Mouse (Mus musculus) layer of hippocampus, adult 9-11 months (tissue): ENCODE data around the gene Pcbp3.

Experiments
- DNase-seq: peaks from one replicate; pipeline ENCODE4 v3.0.0; 2022

Gene Pcbp3

DNA sequence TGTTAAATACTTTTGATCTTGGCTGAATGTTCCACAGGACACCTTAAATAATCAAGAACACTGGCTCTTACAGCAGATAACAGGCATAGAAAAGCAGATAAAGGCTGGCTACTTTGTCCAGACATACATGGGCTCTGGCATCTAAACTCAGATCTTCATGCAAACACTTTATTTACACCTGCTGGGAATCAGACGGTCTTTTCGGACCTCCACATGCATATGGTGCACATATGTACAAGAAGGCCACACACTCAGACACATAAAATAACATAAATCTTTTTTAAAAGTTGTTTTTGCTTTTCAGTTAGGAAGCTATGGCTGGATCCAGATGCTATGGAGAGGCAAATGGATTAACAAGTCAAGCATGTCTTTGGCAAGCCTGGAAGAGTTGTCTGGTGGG is 37.2 kb downstream of the Pcbp3 start:
- no peak for DNase-seq

DNA sequence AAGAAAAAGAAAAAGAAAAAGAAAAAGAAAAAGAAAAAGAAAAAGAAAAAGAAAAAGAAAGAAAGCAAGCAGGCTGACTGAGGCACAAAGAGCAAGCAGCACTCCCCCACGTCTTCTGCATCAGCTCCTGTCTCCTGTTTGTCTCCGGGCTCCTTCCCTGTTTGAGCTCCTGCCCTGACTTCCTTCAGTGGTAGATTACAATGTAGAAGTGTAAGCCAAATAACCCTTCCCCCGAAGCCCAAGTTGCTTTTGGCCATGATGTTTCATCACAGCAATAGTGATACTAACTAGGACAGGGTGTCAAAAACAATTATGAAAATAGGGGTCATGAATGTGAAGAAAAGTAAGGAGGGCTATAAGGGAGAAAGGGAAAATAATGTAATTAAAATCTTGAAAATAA is 43.6 kb downstream of the Pcbp3 start:
- DNase-seq = no peak

DNA sequence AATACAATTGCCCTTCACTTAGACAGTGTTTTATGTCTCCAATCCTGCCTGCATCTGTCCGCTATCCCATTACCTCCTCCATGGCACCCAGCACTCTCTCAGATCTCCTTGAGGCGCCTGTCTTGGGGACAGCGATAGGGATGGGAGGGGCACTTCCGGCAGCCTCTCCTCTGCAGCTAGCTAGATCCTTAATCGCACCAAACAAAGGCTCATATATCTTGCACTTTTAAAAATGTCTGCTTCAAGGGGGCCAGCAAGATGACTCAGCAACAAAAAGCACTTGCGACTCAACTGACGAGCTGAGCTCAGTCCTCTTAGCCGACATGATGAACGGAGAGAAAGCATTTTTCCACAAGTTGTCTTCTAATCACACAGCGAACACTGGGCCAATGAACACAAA is 55.3 kb downstream of the Pcbp3 start:
- no peak for DNase-seq

DNA sequence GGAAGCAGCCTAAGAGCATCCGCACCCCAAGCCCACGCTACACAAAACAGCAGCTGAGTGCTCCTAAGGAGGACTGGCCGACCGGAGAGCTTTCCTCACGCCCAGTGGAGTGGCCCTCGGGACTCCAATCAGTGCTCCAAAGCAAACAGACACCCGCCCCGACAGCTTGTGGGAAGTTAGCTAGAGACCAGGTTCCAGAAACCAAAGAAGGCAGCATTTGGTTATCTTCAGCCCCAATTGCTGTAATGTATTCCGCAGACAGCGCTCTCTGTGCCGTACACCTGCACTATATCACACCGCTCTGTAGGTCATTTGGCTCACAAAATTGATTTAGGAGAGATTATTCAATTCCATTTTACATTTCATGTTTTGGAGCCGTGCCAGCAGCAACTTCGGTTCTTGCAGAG is 55.7 kb downstream of the Pcbp3 start:
- no peak for DNase-seq

DNA sequence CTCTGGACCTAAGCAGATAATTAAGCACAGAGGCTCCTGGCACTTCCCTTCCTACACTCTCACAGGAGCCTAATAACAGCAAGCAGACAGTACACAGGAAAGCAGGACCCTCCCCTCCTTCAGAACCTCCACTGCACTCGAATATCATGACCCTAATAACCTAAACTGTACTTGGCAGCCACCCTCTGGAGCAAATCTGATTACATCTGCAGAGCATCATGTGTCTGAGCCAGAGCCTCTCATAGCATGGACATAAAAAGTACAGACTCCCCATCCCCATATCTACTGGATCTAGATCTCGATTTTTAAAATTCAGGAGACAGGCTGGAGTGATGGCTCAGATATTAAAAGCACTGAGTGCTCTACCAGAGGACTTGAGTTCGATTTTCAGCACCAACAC is 58.0 kb downstream of the Pcbp3 start:
- DNase-seq = no peak

DNA sequence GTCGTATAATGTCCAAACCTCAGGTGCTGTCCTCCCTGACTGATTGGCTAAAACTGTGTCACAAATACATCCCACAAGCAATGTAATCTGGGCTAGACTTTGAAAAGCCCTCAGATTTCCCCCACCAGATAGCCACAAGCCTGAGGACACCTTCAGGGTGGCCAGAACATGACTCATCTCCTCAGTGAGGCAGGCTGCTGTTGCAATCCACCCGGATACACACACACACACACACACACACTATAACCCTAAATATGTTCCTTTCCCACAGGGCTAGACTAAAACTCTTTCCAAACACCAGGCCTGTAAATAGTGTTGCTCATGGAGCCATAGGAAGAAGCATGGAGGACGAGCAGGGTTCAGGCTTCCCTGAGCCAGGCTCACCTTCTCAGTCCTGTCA is 58.6 kb downstream of the Pcbp3 start:
- no peak for DNase-seq

DNA sequence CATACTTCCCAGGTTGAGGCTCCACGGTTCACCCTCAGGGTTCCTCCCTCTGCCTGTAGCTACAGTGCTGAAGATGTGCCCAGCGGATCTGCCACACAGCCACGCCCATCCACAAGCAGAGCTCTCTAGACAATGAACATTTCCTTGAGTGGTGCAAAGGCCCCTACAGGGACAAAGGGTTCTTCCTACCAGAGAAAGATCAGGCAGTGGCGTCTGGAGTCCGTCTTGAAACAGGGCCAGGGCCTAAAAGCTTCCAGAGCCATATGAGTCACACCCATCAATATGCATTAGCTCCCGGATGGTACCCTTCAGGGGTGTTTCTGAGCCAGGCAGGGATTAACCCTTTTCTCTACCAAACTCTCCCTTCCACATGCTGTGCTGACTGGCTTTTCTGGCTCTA is 59.1 kb downstream of the Pcbp3 start:
- no peak for DNase-seq

DNA sequence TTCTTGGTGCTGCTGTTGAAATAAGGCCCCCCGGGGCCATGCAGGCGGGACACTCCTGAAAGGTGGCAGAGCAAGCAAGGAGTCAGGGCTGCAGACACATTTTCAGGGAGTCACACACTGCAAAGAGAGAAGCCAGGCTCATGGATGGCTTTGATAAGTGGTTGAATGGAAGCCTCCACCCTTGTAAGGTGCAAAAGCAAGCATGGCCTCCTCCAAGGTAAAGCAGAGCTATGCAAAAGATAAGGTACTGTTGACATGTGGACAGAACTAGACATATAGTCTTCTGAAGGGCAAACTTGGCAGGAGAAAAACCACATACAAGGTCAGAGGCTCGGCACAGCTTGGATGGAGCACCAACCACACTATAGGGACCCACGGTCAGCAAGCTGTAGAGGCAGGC is 63.3 kb downstream of the Pcbp3 start:
- DNase-seq = no peak

DNA sequence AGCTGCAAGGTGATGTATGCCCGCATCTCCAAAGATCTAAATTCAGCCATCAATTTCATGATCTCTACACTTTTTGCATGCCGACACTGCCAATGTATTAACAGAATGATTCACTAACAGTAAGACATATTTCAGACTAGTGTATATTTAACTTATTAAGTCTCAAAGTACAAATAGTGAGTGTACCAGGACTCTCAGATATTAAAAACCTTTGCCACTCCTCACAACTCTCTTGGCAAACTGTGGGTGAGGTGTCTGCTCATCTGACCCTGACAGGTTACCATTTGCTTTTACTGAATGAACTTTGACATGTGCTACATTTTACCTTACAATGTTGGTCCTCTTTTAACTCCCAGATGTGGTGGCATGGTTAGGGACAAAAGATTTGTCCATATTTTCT is 70.2 kb downstream of the Pcbp3 start:
- no peak for DNase-seq

DNA sequence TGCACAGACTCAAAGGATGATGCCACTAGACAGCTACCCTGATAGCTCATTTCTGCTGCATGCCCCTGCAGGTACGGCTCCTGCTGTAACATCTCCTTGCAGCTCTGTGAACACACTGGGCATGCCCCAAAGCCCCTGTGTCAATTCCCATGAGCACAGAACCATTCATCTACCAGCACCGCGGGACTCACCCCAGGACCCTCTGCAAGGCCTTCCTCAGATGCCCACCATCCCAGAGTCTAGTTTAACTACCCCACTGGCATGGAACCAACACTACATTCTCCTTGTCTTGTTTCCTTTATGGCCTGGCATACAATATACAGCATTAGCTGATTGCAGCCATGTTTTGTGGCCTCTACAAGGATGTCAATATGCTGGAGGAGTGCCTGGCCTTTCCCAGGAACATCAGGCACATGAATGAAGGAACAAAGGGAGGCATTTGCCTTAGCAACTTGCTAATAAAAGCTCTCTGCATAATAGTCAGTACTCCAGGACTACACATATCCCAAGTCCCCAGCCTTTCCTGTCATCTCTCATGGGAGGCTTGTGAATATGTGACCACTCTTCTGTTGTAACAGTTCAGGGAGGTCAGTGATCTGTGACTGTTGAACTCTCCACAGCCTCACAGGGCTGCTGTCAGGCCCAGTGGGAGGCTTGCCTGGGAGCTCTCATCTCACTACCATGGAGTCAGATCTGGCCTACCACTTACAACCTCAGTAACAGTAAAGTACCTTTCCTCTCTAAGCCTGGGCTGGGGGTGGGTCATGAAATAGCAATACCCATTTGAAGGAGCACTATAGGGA is 78.0 kb downstream of the Pcbp3 start:
- DNase-seq = no peak

DNA sequence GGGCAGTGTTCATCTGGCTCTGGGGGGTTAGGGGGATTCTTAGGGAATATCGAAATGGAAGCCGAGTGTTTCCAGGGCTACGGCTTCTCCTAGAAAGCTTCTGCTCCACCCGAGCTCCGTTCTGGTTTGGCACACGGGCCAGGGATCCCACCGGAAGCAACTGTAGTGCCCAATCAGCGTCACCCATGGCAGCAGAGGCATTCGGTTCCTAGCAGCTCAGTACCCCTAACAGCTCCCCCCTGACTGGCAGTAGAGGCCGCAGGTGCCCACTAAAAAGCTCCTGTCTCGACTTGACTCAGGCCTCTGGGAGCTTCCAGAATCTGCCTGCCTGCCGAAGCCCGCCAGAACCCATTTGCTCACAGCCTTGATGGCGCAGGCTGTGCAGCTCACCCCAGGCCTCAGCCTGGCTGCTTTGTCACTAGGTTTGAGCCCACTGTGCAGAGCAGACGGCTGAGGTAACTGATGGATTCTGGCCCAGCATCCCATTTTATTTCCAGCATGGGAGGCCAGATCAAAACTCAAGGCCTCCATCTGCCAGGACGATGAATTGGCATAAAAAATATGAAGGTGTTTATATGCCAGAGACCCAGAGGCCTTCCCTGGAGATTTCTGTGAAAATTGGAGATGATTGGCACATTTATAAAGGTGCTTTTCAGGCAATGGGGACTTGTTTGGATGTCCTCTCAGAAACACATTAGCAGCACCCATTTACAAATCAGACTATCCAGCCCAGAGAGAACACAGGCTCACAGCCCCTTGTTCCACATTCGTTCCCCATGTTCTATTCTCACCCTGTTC is 78.8 kb downstream of the Pcbp3 start:
- DNase-seq = peak; percentile 23

DNA sequence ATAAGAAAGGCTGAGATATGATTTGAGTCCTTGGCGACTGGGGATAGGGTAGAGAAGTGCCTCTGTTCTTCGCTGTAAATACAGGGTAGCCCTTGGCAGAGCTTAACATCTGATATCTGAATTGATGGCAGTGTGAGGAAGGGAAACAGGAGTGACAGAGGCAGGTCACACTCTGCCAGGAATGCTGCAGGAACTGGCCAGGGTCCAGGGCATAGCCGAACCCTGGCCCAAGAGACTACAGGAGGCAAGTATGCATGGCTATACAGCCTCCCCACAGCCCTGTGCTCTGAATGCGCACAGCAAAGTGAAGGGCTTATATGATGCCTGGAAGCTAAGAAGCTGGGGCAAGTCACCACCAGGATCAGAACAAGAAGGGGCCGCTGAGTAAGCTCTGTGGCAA is 79.8 kb downstream of the Pcbp3 start:
- no peak for DNase-seq

DNA sequence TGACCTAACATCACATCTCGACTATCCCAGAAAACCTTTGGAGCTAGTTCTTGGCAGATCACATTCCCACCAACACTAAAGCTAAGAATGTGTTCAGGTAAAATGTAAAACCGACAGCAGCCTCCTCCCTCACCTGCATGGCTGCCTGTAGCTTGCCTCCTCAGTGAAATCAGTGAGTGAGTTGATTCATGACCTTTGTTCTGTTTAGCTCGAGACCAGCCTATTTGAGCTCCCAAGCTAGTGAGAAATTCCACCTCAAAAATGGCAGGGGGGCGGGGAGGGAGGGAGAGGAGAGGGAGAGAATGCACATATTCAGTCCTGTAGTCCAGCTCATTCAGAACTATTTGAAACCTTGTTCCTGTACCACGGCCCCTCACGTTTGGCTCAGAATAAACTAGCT is 86.4 kb downstream of the Pcbp3 start:
- no peak for DNase-seq

DNA sequence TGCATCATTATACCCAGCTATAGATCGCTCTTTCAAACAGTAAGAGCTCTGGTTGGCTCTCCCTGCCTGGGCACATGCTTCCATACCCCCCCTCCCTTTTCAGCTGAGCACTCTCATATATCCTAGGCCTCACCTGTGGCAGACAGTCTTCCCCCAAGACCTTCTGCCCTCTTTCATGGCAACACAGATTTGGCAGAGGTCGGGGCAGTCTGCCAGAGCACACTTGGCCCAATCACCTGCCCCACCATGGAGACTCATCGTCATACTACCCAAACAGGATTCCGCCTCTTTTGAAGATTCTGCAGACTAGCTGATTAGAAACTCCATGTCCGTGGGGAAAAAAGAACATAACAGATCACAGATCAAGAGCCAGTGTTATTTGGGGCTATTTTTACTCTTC is 86.8 kb downstream of the Pcbp3 start:
- no peak for DNase-seq

DNA sequence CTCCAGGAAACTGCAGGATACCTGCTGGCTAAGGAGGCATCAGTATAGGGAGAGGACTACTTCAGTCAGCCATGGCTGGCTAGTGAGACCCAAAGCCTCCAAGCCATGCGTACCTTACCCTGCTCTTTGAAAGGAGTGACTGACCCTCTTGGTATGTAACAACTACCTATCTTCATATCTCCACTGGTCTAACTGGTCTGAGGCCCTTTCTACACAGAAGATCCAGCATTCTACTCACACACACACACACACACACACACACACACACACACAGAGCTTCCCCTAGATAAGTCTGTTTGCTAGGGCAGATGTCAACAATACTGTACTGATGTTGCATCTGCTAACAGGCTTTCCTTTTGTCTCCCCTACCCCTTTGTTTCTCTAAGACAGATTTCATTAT is 87.3 kb downstream of the Pcbp3 start:
- DNase-seq = no peak

DNA sequence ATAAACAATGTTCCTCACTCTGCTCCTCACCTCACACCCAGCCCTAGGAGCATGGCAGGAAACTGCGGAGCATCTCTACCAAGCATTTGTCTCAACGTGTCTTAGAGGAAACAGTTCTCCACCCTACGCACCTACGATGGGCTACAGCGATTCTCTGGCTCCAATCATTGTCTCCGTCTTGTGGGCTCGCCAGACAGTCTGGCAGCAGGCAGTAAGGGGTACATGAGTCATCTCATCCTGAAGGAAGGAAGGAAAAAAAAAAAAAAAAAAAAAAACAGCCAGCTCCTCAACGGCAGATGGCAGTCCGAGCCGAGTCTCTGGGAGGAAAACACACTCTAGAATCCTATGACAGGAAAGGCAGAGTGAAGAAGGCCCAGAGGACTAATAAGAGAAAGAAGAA is 87.7 kb downstream of the Pcbp3 start:
- peak; percentile 27 for DNase-seq

DNA sequence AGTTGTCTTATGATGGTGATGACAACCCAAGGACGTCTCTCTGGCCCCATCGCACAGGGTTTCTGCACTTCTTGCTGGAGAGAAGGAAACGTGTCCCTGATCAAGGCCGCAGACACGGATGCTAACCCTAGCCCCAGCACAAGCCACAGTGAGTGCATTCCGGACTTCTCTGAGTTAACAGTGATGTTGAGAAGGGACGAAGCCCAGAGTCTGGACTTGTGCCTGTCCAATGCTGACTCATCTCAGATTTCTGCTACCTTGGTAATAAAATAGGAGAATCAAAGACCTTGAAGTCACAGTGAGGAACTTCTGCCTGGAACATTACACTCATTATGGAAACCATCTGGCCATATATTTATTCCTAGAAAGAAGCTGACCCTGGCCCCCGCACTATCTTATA is 89.0 kb downstream of the Pcbp3 start:
- no peak for DNase-seq

DNA sequence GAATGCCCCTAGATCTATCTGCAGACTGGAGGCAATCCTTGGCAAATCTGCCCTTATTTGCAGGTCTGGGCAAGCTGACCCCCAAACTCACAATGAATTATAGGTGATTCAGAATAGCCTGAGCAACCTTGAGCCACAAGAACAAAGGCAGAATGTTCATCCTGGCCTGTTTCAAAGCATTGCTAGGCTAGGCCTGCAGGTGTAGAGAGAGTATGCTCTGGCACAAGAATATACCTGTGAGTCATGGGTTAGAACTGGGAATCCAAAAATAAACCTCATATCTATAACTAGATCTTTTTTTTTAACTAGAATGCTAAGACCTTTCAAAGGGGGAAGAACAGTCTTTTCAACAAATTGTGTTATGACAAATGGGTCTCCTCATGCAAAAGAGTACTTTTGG is 95.8 kb downstream of the Pcbp3 start:
- no peak for DNase-seq

DNA sequence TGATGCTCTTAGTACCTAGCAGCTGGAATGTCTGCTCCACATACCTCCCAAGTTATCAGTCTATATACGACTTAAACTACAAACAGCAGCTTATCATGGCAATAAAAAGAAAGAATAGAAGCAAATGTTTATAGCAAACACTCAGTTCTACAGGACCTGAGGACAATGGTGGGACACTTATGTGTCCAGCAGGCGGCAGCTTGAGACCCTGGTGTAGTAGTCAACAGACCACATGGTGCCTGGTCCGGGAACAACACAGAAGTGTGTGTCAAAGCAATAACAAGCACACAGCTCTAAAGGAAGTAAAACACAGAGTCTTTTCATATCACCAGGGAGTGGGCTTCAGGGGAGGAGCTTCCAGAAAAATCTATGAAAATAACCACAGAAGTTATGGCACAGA is 100.7 kb downstream of the Pcbp3 start:
- DNase-seq = no peak

DNA sequence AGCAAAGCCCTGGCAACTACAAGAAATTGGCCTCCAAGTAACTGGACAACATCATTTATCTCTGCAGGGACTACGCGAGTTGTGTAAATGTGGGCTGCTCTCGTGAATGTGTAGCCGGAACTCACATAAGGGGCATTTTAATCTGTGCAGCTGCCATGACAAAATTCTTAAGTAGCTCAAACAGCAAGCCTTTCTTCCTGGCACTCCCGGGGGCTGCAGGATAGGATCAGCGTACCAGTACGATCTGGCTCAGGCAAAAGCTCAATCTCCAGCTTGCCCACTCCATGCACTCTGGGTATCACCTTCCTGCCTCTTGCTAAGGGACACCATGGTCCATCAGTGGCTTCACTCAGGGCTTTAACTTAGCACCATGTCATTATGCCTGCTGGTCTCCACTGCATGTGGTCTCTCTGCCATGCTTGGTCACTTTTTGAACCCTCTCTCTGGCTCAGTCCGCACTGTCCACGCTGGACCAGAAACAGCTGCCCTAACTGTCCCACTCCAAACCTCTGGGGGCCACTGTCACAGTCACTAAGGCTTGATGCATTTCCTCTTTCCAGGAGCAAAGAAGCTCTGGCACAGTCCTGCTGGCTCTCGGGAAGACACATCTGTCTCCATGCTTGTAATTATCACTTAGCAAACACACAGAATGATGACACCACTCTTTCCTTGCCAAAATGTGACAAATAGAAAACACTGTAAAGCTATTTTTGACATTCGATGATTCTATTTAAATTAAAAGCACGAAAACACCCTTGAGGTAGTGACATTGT is 102.1 kb downstream of the Pcbp3 start:
- DNase-seq = peak; percentile 23

DNA sequence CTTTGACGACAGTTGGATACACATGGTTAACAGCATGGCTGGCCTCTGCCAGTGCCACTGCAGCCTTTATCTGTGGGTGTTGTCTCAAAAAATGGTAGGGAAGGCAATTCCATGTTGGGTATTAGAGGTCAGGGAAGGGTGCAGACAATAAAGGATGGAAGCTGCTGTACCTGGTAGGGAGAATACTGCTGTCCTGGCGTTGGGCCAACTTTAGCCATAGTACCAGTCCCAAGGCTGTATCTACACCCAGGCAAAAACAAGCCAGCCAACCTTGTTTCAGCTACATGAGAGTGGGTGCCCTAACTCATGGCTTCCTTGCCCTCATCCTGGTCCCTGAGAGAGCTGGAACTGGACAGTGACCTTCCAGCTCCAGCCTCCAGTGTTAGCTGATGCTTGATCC is 103.8 kb downstream of the Pcbp3 start:
- DNase-seq = no peak

DNA sequence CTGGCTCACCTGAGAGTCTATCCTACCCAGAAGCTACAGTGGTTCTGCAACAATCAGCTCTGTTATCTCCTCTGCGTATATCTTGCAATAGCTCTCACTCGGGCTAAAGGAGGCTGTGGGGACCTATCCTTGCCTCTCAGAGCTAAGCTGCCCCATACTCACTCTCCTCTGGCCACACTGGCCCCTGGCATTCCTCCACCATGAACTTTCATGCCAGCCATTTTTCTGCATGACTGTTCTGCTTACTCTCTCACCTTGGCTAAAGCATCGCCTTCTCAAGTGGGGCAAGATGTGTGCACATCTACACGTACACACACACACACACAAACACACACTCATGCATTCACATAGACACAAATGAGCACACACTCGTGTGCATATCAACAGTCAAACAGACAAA is 115.2 kb downstream of the Pcbp3 start:
- no peak for DNase-seq

DNA sequence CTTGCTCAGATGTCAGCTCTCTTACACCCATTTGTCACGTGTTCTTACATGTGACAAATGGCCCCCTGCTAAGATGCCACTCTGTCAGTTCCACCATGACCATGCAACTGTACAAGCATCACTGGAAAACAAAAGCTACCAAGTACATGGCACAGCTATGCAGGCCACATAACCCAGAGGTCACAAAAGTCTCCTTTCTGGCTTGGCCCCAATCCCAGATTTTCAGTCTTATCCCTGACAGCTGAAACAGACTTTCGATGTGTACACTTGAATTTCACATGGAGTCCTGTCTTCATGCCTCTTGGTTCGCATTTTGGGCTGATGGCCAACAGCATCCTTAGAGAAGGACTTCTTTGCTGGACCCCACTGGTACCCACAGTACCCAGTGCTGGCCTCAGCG is 116.8 kb downstream of the Pcbp3 start:
- no peak for DNase-seq

DNA sequence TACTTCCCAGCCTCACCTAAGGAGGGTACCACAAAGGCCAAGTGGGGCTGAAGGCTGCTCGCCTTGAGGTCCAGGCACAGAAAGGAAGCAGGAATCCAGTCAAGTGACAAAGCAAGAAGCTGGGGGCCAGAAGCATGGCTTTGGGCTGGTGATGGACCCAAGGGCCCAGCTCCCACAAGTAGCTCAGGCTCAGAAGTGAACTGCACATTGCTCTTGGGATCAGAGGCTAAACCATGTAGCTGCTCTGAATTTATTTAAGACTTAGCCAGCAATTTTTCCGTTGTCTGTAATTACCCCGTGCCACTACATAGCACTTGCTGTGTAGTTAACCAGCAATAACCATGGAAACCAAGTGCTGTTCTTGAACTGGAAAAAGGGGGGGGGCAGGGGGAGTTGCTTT is 117.3 kb downstream of the Pcbp3 start:
- no peak for DNase-seq
